Mouse (Mus musculus) small intestine, adult 2 months (tissue): ENCODE data around the gene Dll4.

ENCODE experiments used
- CTCF ChIP-seq: fragments of 200-500 bp; IDR thresholded peaks from 2 replicates; pipeline ENCODE4 v1.5.1; 2012; ENCODE audit warnings: low read depth, mild to moderate bottlenecking, control low read depth, inconsistent platforms, low read length, moderate library complexity, mixed read lengths; ENCODE audit not compliant: insufficient replicate concordance, insufficient read length; ENCODE audit errors: extremely low read depth
- POLR2A ChIP-seq: fragments of 200-500 bp; IDR thresholded peaks from 2 replicates; pipeline ENCODE4 v1.6.1; 2012; ENCODE audit warnings: low read depth, mild to moderate bottlenecking, control low read depth, inconsistent platforms, low read length, moderate library complexity

GRCm38 (mm10) chr2:119312380-119312958, 13.1 kb upstream of the Dll4 start:
- TF ChIP-seq CTCF (no peak), POLR2A (no peak)
